Mouse (Mus musculus): ENCODE measurements around the gene Kcnj14. TPM values are rescaled to one million over a fixed set of nuclear protein-coding genes. Genes with fewer than 3 reads are reported as not detected.

Kcnj14 gene
- polyA plus RNA-seq, 1 experiment from 2014 or later: not detected

- Histone ChIP-seq H3K4me3 (ENCODE audit: inconsistent target) (no peak overlapping the region), H3K27ac (no peak overlapping the region), H3K36me3 (ENCODE audit: inconsistent target) (no peaks in the 10 kb centered on the region), H3K79me2 (ENCODE audit: inconsistent target) (no peaks in the 10 kb centered on the region)
- WGBS (ENCODE audit: missing documents): 12% methylated on average over 22 of the region's 22 CpGs
Observed at GRCm38 (mm10) chr7:45779081-45779641, 45.4 kb downstream of the Kcnj14 start.

GRCm38 (mm10) chr7:45775237-45775636 lies 49.3 kb downstream of the Kcnj14 start:
- Histone ChIP-seq H3K79me2 (ENCODE audit: inconsistent target) (no peaks in the 10 kb centered on the region), H3K27ac (no peak overlapping the region), H3K4me3 (ENCODE audit: inconsistent target) (no peak overlapping the region), H3K36me3 (ENCODE audit: inconsistent target) (no peaks in the 10 kb centered on the region)
- 86% methylated on average over 7 of the region's 7 CpGs for WGBS (ENCODE audit: missing documents)

GRCm38 (mm10) chr7:45771101-45771500 lies 53.5 kb downstream of the Kcnj14 start:
- H3K27ac ChIP-seq: no peak overlapping the region
- no peaks in the 10 kb centered on the region for H3K79me2 ChIP-seq (ENCODE audit: inconsistent target)
- 51% methylated on average over 4 of the region's 4 CpGs for WGBS (ENCODE audit: missing documents)
- no peaks in the 10 kb centered on the region for H3K36me3 ChIP-seq (ENCODE audit: inconsistent target)
- H3K4me3 ChIP-seq (ENCODE audit: inconsistent target): no peak overlapping the region

- Histone ChIP-seq H3K36me3 (ENCODE audit: inconsistent target) (no peaks in the 10 kb centered on the region), H3K79me2 (ENCODE audit: inconsistent target) (no peaks in the 10 kb centered on the region), H3K27ac (no peak overlapping the region), H3K4me3 (ENCODE audit: inconsistent target) (no peak overlapping the region)
- WGBS (ENCODE audit: missing documents): 83% methylated on average over 8 of the region's 8 CpGs
Observed at GRCm38 (mm10) chr7:45770427-45771082, 54.0 kb downstream of the Kcnj14 start.

- H3K4me3 ChIP-seq (ENCODE audit: inconsistent target): no peak overlapping the region
- H3K79me2 ChIP-seq (ENCODE audit: inconsistent target): no peaks in the 10 kb centered on the region
- H3K27ac ChIP-seq: no peak overlapping the region
- H3K36me3 ChIP-seq (ENCODE audit: inconsistent target): no peaks in the 10 kb centered on the region
- WGBS (ENCODE audit: missing documents): 95% methylated on average over 6 of the region's 6 CpGs
Observed at GRCm38 (mm10) chr7:45767500-45767899, 57.1 kb downstream of the Kcnj14 start.

- Histone ChIP-seq H3K79me2 (ENCODE audit: inconsistent target) (no peaks in the 10 kb centered on the region), H3K4me3 (ENCODE audit: inconsistent target) (no peak overlapping the region), H3K27ac (no peak overlapping the region), H3K36me3 (ENCODE audit: inconsistent target) (no peaks in the 10 kb centered on the region)
- WGBS (ENCODE audit: missing documents): 73% methylated on average over 5 of the region's 8 CpGs
Observed at GRCm38 (mm10) chr7:45766764-45767163, 57.8 kb downstream of the Kcnj14 start.

Other genes starting within 250 kb of the Kcnj14 start
- gene Fgf21, start 209.3 kb downstream of the Kcnj14 start, polyA plus RNA-seq (2018): not detected in 3 replicates
- not detected in 3 replicates for gene Fut1, start 207.5 kb downstream of the Kcnj14 start, polyA plus RNA-seq (2018)
- not detected in 3 replicates for gene Izumo1, start 203.0 kb downstream of the Kcnj14 start, polyA plus RNA-seq (2018)
- 0.04 to 0.08 TPM (median 0.07 TPM) in 3 replicates for gene Rasip1, start 197.3 kb downstream of the Kcnj14 start, polyA plus RNA-seq (2018)
- gene Mamstr, start 184.8 kb downstream of the Kcnj14 start, polyA plus RNA-seq (2018): not detected in 3 replicates
- gene Fut2, start 158.4 kb downstream of the Kcnj14 start, polyA plus RNA-seq (2018): not detected in 3 replicates
- not detected in 3 replicates for gene Ntn5, start 140.8 kb downstream of the Kcnj14 start, polyA plus RNA-seq (2018)
- gene Sec1, start 130.4 kb downstream of the Kcnj14 start, polyA plus RNA-seq (2018): not detected in 3 replicates
- gene Car11, start 124.9 kb downstream of the Kcnj14 start, polyA plus RNA-seq (2018): 0.56 TPM in 1 of 3 replicates, not detected in the others
- 11.3 to 58.2 TPM (median 52.9 TPM) in 3 replicates for gene Dbp, start 119.7 kb downstream of the Kcnj14 start, polyA plus RNA-seq (2018)
- gene Rpl18, start 109.3 kb downstream of the Kcnj14 start, polyA plus RNA-seq (2018): 290 to 1,003 TPM (median 791 TPM) in 3 replicates
- 47.1 to 55.5 TPM (median 51.5 TPM) in 3 replicates for gene Sphk2, start 106.8 kb downstream of the Kcnj14 start, polyA plus RNA-seq (2018)
- gene Fam83e, start 103.6 kb downstream of the Kcnj14 start, polyA plus RNA-seq (2018): not detected in 3 replicates
- not detected in 3 replicates for gene Spaca4, start 99.0 kb downstream of the Kcnj14 start, polyA plus RNA-seq (2018)
- gene Lmtk3, start 41.0 kb downstream of the Kcnj14 start, polyA plus RNA-seq (2018): 0.04 to 0.06 TPM in 2 of 3 replicates, not detected in the other
- gene Sult2b1, start 40.1 kb downstream of the Kcnj14 start, polyA plus RNA-seq (2018): 0.55 to 1.1 TPM (median 0.56 TPM) in 3 replicates
- gene Cyth2, start 10.2 kb downstream of the Kcnj14 start, polyA plus RNA-seq (2018): 42.8 to 66.2 TPM (median 50.0 TPM) in 3 replicates
- gene Grwd1, start 6.2 kb upstream of the Kcnj14 start, polyA plus RNA-seq (2018): 4.9 to 28.9 TPM (median 5.3 TPM) in 3 replicates
- 103 to 141 TPM (median 125 TPM) in 3 replicates for gene Kdelr1, start 48.0 kb upstream of the Kcnj14 start, polyA plus RNA-seq (2018)
- 0.11 to 0.12 TPM in 2 of 3 replicates, not detected in the other for gene Grin2d, start 53.6 kb upstream of the Kcnj14 start, polyA plus RNA-seq (2018)
- gene Syngr4, start 71.9 kb upstream of the Kcnj14 start, polyA plus RNA-seq (2018): not detected in 3 replicates
- gene Tmem143, start 72.2 kb upstream of the Kcnj14 start, polyA plus RNA-seq (2018): 11.6 to 13.1 TPM (median 12.8 TPM) in 3 replicates
- 271 to 666 TPM (median 552 TPM) in 3 replicates for gene Emp3, start 96.6 kb upstream of the Kcnj14 start, polyA plus RNA-seq (2018)
- gene Ccdc114, start 99.3 kb upstream of the Kcnj14 start, polyA plus RNA-seq (2018): 0.65 to 1.0 TPM (median 1.0 TPM) in 3 replicates
- gene Abcc6, start 205.5 kb upstream of the Kcnj14 start, polyA plus RNA-seq (2018): not detected in 3 replicates
- 15.9 to 40.2 TPM (median 19.6 TPM) in 3 replicates for gene Nomo1, start 208.9 kb upstream of the Kcnj14 start, polyA plus RNA-seq (2018)

Data from macrophage (primary cell).